Mouse (Mus musculus): ENCODE results near the gene Auts2.

DNA sequence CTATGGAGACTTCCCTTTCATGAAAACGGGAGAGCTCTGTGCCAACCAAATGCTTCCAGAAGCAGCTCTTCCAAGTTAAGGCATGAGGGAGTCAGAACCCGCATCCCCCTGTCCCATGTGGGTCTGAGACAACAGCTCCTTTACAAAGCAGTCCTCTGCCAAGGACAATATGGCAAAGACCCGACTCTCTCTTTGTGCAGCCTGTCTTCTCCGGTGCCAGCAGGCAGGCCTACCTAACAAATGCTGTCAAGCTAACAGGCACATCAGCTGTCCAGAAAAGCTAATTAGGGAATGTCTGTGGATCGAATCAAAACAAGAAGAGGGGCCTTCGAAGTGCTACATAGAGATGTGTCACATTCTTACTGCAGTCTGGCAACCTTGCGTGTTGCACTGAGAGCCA, 1085.1 kb downstream of the Auts2 start:
- TF ChIP-seq GATA1 (IDR thresholded peaks at IDR 0.05; ENCODE audit: low read length): no peak
- no peak for TF ChIP-seq TAL1 (IDR thresholded peaks at IDR 0.05; ENCODE audit: low read length)
